Comparison of ENCODE assay signal across 12 mouse cellular contexts in genomic region chr9:119792505-119792904, GRCm38 (mm10). TPM values are rescaled to one million over a fixed set of nuclear protein-coding genes. Genes with fewer than 3 reads are reported as not detected.
DNase-seq lines count a peak whose midpoint lies in the region; ATAC-seq and TF ChIP-seq lines count a peak whose summit lies in the region.
"Had no signal": no experiment of that assay in that cellular context is flagged by ENCODE, and none has a peak within 500 bp of the region (broad histone marks: within the 10 kb centered on the region; RNA-seq: fewer than 3 reads in every experiment).

No protein-coding gene starts in this region.

- peak; percentile 28; the same call in 1 of the 2 replicates for TF ChIP-seq CTCF in gastrocnemius, adult 2 months (IDR thresholded peaks at IDR 0.05)
- peak; percentile 57; the same call in 1 of the 2 replicates for TF ChIP-seq CTCF in hindbrain, postnatal 0 days (IDR thresholded peaks at IDR 0.05; ENCODE audit: low read depth)

- no peak for ATAC-seq in hindbrain, postnatal 0 days
- ATAC-seq: Patski had no signal

- H3K27ac ChIP-seq in gastrocnemius, adult 2 months = no peak overlapping the region
- no peak overlapping the region for H3K27ac ChIP-seq in hindbrain, postnatal 0 days
- H3K27ac ChIP-seq: limb, embryonic 13.5 days had no signal

- 49% methylated on average over 9 of the region's 9 CpGs for WGBS in hindbrain, postnatal 0 days

- H3K9ac ChIP-seq in hindbrain, postnatal 0 days (replicated peaks; ENCODE audit: low read length) = no peak overlapping the region
- H3K9ac ChIP-seq: limb, embryonic 13.5 days had no signal

- no peaks in the 10 kb centered on the region for H3K27me3 ChIP-seq in hindbrain, postnatal 0 days (ENCODE audit: insufficient read depth, low read length)
- H3K27me3 ChIP-seq: limb, embryonic 13.5 days had no signal

- H3K4me1 ChIP-seq in hindbrain, postnatal 0 days (ENCODE audit: insufficient read depth, low read length) = no peaks in the 10 kb centered on the region
- H3K4me1 ChIP-seq: limb, embryonic 13.5 days had no signal

- no peaks in the 10 kb centered on the region for H3K36me3 ChIP-seq in hindbrain, postnatal 0 days (ENCODE audit: insufficient read depth, low read length)
- H3K36me3 ChIP-seq: limb, embryonic 13.5 days had no signal

- intact Hi-C loops in gastrocnemius, adult 2 months (cut with DNase I) = no loop called here
- intact Hi-C loops in gastrocnemius, postnatal 36 days (cut with DNase I) = no loop called here

- 0 out of 2 replicates have a peak, but pooled peaks cover 3% of the 10 kb centered on the region for H3K9me3 ChIP-seq in hindbrain, postnatal 0 days (ENCODE audit: low read length)
- H3K9me3 ChIP-seq: limb, embryonic 13.5 days had no signal

- no peak overlapping the region for H3K4me3 ChIP-seq in gastrocnemius, adult 2 months
- H3K4me3 ChIP-seq in hindbrain, postnatal 0 days (ENCODE audit: low read length) = no peak overlapping the region
- H3K4me3 ChIP-seq: erythroblast, embryonic 14.5 days; limb, embryonic 13.5 days had no signal

- H3K4me2 ChIP-seq in hindbrain, postnatal 0 days (ENCODE audit: low read depth, low read length) = no peak overlapping the region
- H3K4me2 ChIP-seq: limb, embryonic 13.5 days had no signal

- DNase-seq in gastrocnemius, adult 2 months = no peak
- DNase-seq in gastrocnemius, postnatal 36 days = no peak
- peak; percentile 16 for DNase-seq in lung, postnatal 10 days
- no peak for DNase-seq in lung, postnatal 25 days (ENCODE audit: low spot score)
- DNase-seq in hindbrain, postnatal 0 days (ENCODE audit: low spot score) = peak; percentile 23
- DNase-seq in thymus, postnatal 14 days = peak; percentile 68
- no peak for DNase-seq in right cerebral cortex, postnatal 36 days (ENCODE audit: low spot score in 2 of 2)
- no peak for DNase-seq in adrenal gland, postnatal 4 days (ENCODE audit: low spot score in 2 of 2)

RNA-seq across cellular contexts. Expression of gene Scn11a, which starts 32.8 kb away (rescaled TPM):
- not detected for total RNA-seq in gastrocnemius, adult 2 months (2021)
- not detected for total RNA-seq in gastrocnemius, postnatal 36 days (2021)
- 0.52 and 0.65 TPM in 2 replicates for total RNA-seq in hindbrain, postnatal 0 days (2014; rRNA removed)
- 0.16 and 0.23 TPM in 2 replicates for polyA plus RNA-seq in hindbrain, postnatal 0 days (2015; fragmentation: Nextera tagmentation; extraction: Ambion mirVana)
- total RNA-seq in adrenal gland, postnatal 4 days (2021) = under 1 TPM in 1 of 2 experiments, not detected in 1; 0.06 TPM
- total RNA-seq: neutrophil, adult 5-6 weeks had no signal
- polyA plus RNA-seq: erythroblast, embryonic 14.5 days; Patski had no signal

Comparison
In these comparisons a context has a peak if more than half of its experiments do, and no peak if none do; other contexts are left out.
1. DNase-seq: peak in lung, postnatal 10 days (single experiment), hindbrain, postnatal 0 days (single experiment) and thymus, postnatal 14 days (single experiment); none in gastrocnemius, adult 2 months (single experiment), gastrocnemius, postnatal 36 days (0 of 2), lung, postnatal 25 days (single experiment), right cerebral cortex, postnatal 36 days (0 of 2) and adrenal gland, postnatal 4 days (0 of 2).